Mouse (Mus musculus) E14TG2a.4 (cell line): ENCODE data around the gene Plekhg5.

Experiments
- CTCF ChIP-seq: conservative IDR thresholded peaks from 2 replicates; pipeline ENCODE4 v1.5.1; 2014; ENCODE audit warnings: low read length
- POU5F1 ChIP-seq: IDR thresholded peaks from 2 replicates; pipeline ENCODE4 v1.6.1; 2014; ENCODE audit warnings: low read length, borderline replicate concordance

- TF ChIP-seq CTCF (no peak), POU5F1 (no peak)
These were observed 88.5 kb downstream of the Plekhg5 start for GRCm38 (mm10) chr4:152160748-152161147.
